Mouse (Mus musculus) lung, adult 2 months (tissue): ENCODE results near the gene Slit3. TPM values are rescaled to one million over a fixed set of nuclear protein-coding genes. Genes with fewer than 3 reads are reported as not detected.
A peak's percentile ranks its signal among the peaks of the same experiment; 100 is the strongest.

Experiments
- DNase-seq: peaks from one replicate; pipeline ENCODE4 v3.0.0; 2022
- H3K4me1 ChIP-seq: fragments of 200-500 bp; 2 replicates; pipeline ENCODE4 v1.6.1; 2011; ENCODE audit warnings: low read length; ENCODE audit not compliant: control insufficient read depth, insufficient read depth
- H3K4me3 ChIP-seq: fragments of 200-500 bp; replicated peaks from 2 replicates; pipeline ENCODE3; 2011; ENCODE audit warnings: low read depth, mild to moderate bottlenecking, control low read depth, low read length; ENCODE audit errors: extremely low read depth
- CTCF ChIP-seq: fragments of 200-500 bp; IDR thresholded peaks from 2 replicates; pipeline ENCODE4 v1.5.1; 2011; ENCODE audit warnings: mild to moderate bottlenecking, low read length, control low read depth; ENCODE audit not compliant: insufficient read depth
- POLR2A ChIP-seq: fragments of 200-500 bp; IDR thresholded peaks from 2 replicates; pipeline ENCODE4 v1.6.1; 2011; ENCODE audit warnings: low read depth, mild to moderate bottlenecking, control low read depth, low read length, borderline replicate concordance; ENCODE audit errors: extremely low read depth
- WGBS: fragments of 180-500 bp; shearing (Covaris S2); methylation state at CpG from one replicate; pipeline ENCODE4 v1.1.7; 2018; 5-methylcytosine and 5-hydroxymethylcytosine counted together
- polyA plus RNA-seq: library from polyadenylated mRNA; depleted of rRNA; stranded (reverse); fragments of >200 nt; gene quantifications from 2 replicates; pipeline ENCODE4 v1.2.3, GENCODE M21; 2012

Slit3 gene
- polyA plus RNA-seq, 1 experiment: 69.7 TPM

DNA sequence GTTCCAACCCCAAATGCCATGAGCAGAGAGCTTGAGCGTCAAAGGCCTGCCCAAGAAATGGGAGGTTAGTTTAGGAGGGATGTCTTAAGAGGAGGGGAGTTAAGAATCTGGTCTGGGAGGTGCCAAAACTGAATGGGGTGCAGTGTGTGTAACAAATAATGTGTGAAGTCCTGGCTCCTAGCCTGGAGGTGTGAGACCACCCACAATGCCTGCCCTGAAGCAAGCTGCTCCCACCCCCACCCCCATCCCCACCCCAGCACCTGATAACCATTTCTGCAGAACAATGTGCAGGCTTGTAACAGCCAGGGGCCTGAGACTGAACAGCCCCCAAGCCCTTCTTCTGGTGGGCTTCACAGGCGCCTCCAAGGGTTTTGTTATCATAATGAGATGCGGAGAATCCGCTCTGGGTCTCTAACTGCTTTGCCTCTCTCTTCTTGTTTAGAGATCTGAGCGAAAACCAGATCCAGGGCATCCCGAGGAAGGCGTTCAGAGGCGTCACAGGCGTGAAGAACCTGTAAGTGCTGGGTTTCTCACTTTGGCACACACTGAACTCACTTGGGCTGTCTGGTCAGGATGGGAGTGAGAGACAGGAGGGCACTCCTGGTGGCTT lies 386.9 kb downstream of the Slit3 start:
- no peak overlapping the region for H3K4me3 ChIP-seq
- no peak for TF ChIP-seq POLR2A
- no peak for TF ChIP-seq CTCF
- no peaks in the 10 kb centered on the region for H3K4me1 ChIP-seq
- DNase-seq: no peak
- 77% methylated on average over 9 of the region's 9 CpGs for WGBS

DNA sequence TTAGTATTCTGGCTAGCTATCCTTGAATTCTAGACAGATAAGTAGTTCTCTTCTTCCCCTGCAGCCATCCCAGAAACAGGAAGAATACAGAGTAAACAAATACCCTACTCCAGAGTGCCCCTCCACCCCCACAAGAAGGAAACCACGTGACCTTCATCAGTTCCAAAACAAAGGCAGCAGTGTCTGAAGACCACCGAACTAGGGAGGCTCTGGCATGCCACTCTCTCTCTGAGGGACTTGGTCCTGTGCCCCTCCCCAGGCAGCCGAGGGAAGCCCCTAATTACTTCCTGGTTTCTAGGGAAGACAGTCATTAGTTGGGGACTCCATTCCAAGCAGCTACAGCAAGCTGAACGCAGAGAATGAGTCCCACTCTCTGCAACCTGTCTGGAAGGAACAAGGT lies 391.7 kb downstream of the Slit3 start:
- no peak for TF ChIP-seq CTCF
- TF ChIP-seq POLR2A: no peak
- WGBS: 8% methylated on average over 4 of the region's 4 CpGs
- Histone ChIP-seq H3K4me3 (no peak overlapping the region), H3K4me1 (no peaks in the 10 kb centered on the region)
- DNase-seq: peak; percentile 3

DNA sequence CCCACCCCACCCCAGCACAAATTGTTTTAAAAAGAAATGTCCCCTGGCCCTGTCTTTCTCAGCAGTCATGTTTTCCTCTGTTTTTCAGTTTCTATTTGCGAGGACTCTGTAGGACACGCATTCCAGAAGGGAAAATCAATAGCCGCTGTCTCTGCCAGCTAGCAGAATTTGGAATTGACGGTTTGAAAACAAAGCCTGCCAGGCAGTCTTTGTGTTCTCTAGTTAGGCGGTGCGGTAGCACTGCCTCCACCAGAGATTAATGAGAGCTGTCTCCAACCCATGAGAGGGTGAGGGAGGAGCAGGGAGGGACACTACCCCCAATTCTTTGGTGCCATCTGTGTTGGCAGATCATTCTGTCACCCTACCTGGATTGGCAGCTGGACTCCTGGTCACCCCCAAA lies 392.3 kb downstream of the Slit3 start:
- Histone ChIP-seq H3K4me1 (no peaks in the 10 kb centered on the region), H3K4me3 (no peak overlapping the region)
- 30% methylated on average over 6 of the region's 6 CpGs for WGBS
- no peak for DNase-seq
- TF ChIP-seq POLR2A (no peak), CTCF (no peak)

GRCm38 (mm10) chr11:35522802-35523452 lies 401.9 kb downstream of the Slit3 start:
- WGBS: 36% methylated on average over 10 of the region's 10 CpGs

GRCm38 (mm10) chr11:35523773-35524172 lies 402.7 kb downstream of the Slit3 start:
- H3K4me3 ChIP-seq: no peak overlapping the region
- WGBS: 71% methylated on average over 4 of the region's 4 CpGs
- TF ChIP-seq CTCF: no peak
- TF ChIP-seq POLR2A: no peak
- DNase-seq: no peak
- no peaks in the 10 kb centered on the region for H3K4me1 ChIP-seq

More at GRCm38 (mm10) chr11:35522802-35523452, 401.9 kb downstream of the Slit3 start:
- TF ChIP-seq CTCF: no peak
- no peak for TF ChIP-seq POLR2A
- no peak for DNase-seq
- Histone ChIP-seq H3K4me1 (no peaks in the 10 kb centered on the region), H3K4me3 (no peak overlapping the region)

DNA sequence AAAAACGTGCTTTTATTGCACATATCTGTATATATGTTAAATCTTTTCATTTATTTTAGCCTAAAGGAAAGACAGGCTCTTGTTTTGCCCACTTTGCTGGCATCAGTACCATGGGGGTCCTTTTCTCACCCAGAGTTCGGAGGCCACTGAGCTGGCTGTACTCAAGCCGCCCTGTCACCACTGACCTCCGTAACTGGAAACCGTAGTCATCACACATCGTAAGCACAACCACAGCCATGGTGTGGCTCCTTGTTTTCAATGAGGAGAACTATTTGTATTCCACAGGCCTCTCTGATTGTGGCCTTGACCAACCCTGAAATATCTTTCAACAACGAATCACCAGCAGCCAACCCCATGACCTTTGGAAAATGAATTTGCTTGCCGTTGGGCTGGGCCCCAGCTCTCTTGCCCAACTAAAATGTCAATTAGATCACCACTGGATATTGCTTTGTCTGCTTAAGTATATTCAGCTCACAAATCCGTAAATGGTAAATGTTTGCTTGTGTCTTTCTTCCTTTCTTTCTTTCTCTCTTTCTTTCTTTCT lies 405.3 kb downstream of the Slit3 start:
- Histone ChIP-seq H3K4me3 (no peak overlapping the region), H3K4me1 (no peaks in the 10 kb centered on the region)
- no peak for TF ChIP-seq CTCF
- no peak for TF ChIP-seq POLR2A
- WGBS: 71% methylated on average over 9 of the region's 9 CpGs
- peak; percentile 7 for DNase-seq

GRCm38 (mm10) chr11:35527816-35528462 lies 406.9 kb downstream of the Slit3 start:
- WGBS: 77% methylated on average over 7 of the region's 7 CpGs
- DNase-seq: no peak
- H3K4me3 ChIP-seq: no peak overlapping the region
- no peaks in the 10 kb centered on the region for H3K4me1 ChIP-seq
- no peak for TF ChIP-seq CTCF
- no peak for TF ChIP-seq POLR2A

DNA sequence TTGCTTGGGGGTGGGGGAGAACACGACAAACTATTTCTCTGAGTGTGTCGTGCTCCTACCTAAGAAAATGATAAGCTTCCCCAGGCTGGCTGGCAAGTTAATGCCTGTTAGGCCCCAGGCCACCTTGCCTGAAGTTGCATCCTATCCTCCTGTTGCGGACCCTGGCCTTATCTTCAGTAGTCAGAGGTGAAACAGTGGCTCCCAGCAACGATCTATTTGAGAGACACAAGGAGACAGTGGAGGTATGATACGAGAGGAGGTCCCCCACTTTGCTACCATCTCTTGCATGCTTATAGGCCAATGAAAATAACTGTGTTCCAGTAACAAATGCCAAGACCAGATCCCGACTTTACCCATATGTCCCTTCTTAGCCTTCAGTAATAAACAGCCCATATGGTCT lies 414.0 kb downstream of the Slit3 start:
- H3K4me3 ChIP-seq: no peak overlapping the region
- TF ChIP-seq POLR2A: no peak
- WGBS: 68% methylated on average over 6 of the region's 6 CpGs
- H3K4me1 ChIP-seq: no peaks in the 10 kb centered on the region
- DNase-seq: no peak

DNA sequence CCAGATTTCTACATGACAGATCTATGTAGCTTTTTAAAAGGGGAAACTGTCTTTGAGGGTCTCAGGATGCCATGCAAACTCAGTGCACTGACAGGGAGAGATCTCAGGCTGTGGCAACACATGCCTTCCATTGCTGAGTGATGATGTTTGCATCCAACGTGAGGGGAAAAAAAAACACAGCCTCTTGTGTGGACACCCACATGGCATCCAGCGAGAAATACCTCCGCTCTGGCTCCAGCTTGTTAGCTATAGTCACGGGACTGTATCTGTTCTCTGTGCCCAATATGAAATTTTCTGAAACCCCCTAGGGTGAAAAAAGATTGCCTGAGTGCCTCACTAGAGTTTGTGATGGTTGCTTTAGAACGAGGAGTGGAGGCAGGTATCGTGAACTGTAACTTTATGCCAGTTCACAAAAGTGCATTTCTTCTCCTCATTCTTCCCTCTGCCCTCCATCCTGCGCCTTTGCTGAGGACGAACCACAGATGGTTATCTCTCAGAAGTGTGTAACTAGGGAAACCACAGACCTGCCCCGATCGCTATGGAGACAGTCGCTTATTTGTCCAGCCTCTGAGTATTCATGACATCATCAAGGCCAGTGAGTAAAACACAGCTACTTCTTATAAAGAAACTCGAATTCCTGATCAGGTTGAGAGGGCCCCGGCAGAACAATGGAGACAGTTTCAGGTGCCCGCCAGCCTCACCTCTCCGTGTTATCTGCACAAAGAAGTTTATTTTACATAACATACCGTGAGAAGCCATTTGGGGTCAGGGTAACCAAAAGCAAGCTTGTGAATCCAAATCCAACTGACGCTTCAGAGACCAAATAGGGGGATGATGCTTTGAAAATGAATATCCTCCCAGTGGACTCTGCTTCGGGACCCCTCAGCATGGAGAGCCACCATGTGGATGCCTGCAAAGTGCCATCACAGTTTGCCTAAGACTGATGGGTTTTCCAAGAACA lies 416.4 kb downstream of the Slit3 start:
- 36% methylated on average over 18 of the region's 18 CpGs for WGBS
- Histone ChIP-seq H3K4me1 (no peaks in the 10 kb centered on the region), H3K4me3 (no peak overlapping the region)
- DNase-seq: no peak
- TF ChIP-seq CTCF (no peak), POLR2A (no peak)
